Mouse (Mus musculus): Measurements from ENCODE around the gene 4933402N03Rik.

4933402N03Rik gene

DNA sequence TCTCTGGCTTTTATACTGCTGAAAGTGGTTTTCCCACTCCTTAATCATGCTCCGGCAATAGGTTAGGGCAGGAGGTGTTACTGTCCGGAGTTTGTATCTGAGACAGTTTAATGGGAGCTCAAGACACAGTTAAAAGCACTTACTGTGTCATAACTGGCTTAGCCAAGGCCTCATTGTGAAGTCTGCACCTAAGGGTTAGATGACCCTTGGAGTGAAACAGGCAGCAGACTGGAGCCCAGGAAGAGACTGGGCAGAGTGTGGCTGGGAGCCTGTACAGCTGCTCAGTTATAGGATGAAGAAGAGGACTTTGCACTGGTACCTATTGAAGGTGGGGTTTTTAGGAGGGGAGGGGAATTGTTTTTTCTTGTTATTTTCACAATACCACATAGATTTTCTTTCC is at the start of gene 4933402N03Rik:
Gene 4933402N03Rik, minus strand, starts transcription at position 101 of the 400 bp plus-strand sequence.
- in situ Hi-C loops (cut with MboI): no loop called here

- in situ Hi-C loops (cut with MboI): no loop called here
These were observed 41.9 kb upstream of the 4933402N03Rik start for GRCm38 (mm10) chr7:131187996-131188395.

DNA sequence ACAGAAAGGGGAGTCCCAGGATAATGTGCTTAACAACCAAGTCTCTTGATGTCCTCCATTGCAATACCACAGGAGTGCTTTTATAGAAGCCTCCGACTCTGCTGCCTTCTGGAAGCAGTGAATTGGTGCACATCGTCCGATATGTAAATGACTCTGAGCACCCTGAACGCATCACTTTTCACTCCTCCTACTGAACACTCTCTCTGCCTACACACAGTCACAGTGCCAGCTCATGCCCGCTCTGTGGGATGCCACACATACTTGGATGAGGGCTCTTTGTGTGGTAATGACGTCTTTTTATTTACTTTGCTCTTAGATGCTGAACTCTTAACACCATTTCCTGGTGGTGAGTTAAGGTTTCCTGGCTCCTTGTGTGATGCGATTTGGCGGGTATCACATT is 40.9 kb upstream of the 4933402N03Rik start:
- in situ Hi-C loops (cut with MboI): no loop called here

DNA sequence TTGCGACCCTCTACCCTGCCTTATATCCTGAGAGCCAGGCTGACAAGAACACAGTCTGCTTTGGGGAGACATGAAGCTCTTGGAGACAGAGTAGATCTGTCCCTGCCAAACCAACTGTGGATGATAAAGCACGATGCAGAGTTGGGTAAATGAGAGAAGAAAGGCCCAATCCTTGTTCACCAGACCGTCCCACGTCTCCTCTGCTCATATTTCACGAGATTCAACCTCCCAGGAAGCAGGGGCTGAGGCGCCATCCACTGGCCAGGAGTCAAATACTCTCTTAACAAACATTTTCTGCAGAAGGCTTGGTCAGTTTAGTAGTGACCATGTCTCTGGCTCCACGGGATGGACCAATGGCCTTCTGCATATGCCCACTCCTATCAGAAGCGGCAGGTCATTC is 38.2 kb upstream of the 4933402N03Rik start:
- in situ Hi-C loops (cut with MboI): no loop called here

- in situ Hi-C loops (cut with MboI): no loop called here
These were observed 36.6 kb upstream of the 4933402N03Rik start for GRCm38 (mm10) chr7:131182685-131183084.

- in situ Hi-C loops (cut with MboI): no loop called here
These were observed 28.0 kb upstream of the 4933402N03Rik start, which contains the start of gene 5430419D17Rik for GRCm38 (mm10) chr7:131174121-131174520. TSS of gene 5430419D17Rik (plus strand) at chr7:131174402.

GRCm38 (mm10) chr7:131169099-131169498 is 23.0 kb upstream of the 4933402N03Rik start:
- in situ Hi-C loops (cut with MboI): no loop called here

DNA sequence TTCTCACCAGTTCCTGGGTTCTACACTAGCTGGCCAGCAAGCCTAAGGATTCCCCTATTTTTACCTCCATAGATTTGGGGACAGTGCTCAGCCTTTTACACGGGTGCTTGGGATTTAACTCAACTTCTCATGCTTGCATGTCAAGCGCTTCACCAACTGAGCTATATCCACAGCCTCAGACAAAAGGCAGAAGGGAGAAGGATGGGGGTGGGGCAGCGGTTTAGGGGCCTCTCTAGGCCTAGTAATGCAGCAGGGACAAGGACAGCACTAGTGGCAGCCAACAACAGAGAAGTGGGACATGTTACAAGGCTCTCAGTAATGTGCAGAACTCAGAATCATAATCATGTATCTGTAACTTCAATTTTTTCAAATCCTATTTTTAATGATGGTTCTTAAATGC is 21.7 kb upstream of the 4933402N03Rik start:
- in situ Hi-C loops (cut with MboI): no loop called here

DNA sequence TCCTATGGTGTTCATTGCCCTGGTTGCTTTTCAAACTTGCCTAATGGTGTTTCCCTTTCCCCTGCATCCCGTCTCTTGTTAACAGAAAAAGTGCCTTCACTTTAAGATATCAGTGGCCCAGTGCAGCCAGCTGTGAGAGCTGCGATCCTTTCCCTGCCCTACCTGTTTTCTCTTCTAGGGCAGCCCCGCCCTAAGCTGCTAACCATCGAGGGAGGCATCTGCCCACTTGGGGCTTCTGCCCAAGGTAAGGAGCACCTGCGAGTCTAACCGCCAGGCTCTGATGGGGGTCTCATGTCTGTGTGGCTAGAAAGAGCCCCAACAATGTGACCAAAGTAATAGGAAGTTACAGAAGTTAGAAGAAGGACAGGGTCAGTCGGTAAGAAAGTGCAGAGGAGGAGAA is 16.1 kb upstream of the 4933402N03Rik start:
- in situ Hi-C loops (cut with MboI): no loop called here

- in situ Hi-C loops (cut with MboI): no loop called here
These were observed 6.9 kb upstream of the 4933402N03Rik start for GRCm38 (mm10) chr7:131153044-131153443.

- in situ Hi-C loops (cut with MboI): no loop called here
These were observed 4.1 kb upstream of the 4933402N03Rik start for GRCm38 (mm10) chr7:131150179-131150578.

DNA sequence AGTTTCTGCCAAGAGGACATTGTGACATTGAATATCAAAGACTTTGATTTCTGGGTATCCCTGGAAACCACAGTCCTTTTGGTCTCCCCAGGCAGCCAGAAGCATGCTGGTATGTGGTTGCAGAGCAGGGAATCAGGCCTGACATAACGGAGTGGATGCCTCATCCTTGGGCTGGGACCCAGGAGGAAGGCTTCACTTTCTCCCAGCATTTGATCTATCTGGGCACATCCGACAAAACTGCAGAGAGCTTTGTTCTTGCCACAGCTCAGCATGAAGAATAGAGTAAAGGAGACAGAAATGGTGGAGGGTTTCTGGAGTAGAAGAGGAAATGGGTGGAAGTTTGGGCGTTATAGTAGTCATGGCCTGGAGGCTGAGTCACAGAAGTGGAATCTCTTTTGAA is 12.9 kb downstream of the 4933402N03Rik start:
- in situ Hi-C loops (cut with MboI): no loop called here

DNA sequence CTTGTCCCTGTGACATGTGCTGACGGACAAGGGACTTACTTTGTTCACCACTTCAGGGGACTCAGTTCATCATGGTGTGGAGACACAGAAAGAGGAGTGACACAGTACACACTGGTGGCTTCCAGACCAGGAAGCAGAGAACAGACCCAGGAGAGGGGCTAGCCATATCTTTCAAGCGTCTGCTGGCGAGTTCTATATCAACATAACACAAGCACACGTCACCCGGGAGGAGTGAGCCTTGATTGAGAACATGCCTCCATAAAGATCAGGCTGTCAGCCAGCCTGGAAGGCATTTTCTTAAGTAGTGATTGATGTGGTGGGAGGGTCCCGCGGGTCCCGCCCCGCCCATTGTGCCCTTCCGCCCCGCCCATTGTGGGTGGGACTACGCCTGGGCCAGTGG is 16.1 kb downstream of the 4933402N03Rik start:
- in situ Hi-C loops (cut with MboI): no loop called here

DNA sequence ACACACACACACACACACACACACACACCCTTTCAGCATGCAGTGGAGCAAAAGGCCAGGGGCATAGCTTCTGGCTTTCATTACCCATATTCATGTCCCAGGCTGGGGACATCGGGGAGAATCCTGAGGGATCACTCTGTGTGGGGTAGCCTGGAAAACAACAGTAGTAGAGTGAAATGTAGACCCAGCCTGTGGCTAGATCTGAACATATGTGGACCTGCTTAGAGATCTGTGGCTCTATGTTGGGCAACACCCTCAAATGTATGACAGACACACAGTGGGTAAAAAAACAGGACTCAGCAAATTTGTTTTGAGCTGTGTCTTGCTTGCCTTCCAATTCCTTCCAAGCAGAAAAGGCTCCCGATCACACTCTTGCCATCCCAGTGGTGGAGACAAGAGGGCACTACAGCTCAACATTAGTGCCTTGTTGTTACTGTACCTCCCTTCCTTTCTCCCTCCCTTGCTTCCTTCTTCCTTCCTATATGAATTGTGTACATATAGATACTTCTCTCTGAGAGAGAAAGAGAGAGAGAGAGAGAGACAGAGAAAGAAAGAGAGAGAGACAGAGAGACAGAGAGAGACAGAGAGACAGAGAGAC is 23.8 kb downstream of the 4933402N03Rik start:
- in situ Hi-C loops (cut with MboI): no loop called here

- in situ Hi-C loops (cut with MboI): no loop called here
These were observed 31.7 kb downstream of the 4933402N03Rik start for GRCm38 (mm10) chr7:131114434-131114833.

DNA sequence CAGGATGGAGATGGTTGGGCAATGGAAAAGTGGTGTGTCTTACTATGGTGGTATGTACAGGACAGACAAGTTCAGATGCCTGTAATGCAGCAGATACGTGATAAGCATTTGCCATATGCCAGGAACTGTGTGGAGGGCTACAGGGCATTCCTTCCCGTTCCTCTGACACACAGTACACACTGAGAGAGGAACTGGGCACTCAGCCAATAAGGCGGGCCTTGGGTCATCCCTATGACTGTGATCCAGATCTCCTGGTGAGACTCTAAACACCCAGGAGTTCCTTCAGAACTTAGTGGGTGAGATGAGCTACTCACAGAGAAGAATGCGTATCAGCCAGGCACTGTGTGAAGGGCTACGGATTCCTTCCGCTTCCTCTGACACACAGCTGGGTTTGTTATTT is 32.4 kb downstream of the 4933402N03Rik start:
- in situ Hi-C loops (cut with MboI): no loop called here

GRCm38 (mm10) chr7:131112486-131112885 is 33.6 kb downstream of the 4933402N03Rik start:
- in situ Hi-C loops (cut with MboI): no loop called here

Data from mature B cell (primary cell).